Mouse (Mus musculus): ENCODE measurements around the gene Slc22a8. TPM values are rescaled to one million over a fixed set of nuclear protein-coding genes. Genes with fewer than 3 reads are reported as not detected.

Gene Slc22a8
- polyA plus RNA-seq, 1 experiment from 2014 or later = 6.4 TPM

- Histone ChIP-seq H3K9me3 (ENCODE audit: control insufficient read depth, low read length) (no peaks in the 10 kb centered on the region), H3K4me1 (ENCODE audit: control insufficient read depth, insufficient read depth, low read length) (no peaks in the 10 kb centered on the region), H3K4me2 (ENCODE audit: low read length) (no peak overlapping the region), H3K27ac (replicated peaks; ENCODE audit: low read depth, low read length) (no peak overlapping the region), H3K4me3 (replicated peaks; ENCODE audit: low read depth, low read length) (no peak overlapping the region), H3K9ac (replicated peaks; ENCODE audit: low read length) (no peak overlapping the region), H3K27me3 (ENCODE audit: control insufficient read depth, insufficient read depth, low read length) (no peaks in the 10 kb centered on the region), H3K36me3 (ENCODE audit: control insufficient read depth, insufficient read depth, low read length) (no peaks in the 10 kb centered on the region)
- no peak for ATAC-seq (ENCODE audit: low FRiP score, low TSS enrichment)
- WGBS = 58% methylated on average over 1 of the region's 1 CpGs
- DNase-seq = no peak
These were observed 3.7 kb upstream of the Slc22a8 start for GRCm38 (mm10) chr19:8587315-8587714.

DNA sequence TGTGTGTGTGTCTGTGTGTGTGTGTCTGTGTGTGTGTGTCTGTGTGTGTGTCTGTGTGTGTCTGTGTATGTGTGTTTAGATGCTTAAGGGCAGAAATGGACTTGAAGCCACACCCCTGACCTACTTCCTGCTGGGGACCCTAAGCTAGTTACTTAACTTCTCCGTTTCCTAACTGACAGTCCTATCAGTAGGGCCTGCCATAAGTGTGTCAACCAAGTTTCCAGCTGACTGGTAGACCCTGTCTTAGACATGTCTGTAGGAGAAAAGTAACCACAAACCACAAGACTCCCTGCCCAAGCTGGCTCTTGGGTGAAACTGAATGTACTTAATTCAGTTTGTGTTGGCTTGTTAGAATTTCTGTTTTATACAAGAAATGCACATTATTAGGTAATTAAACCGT lies 1.1 kb downstream of the Slc22a8 start:
- ATAC-seq (ENCODE audit: low FRiP score, low TSS enrichment) (no peak), DNase-seq (no peak)
- H3K9me3 ChIP-seq (ENCODE audit: control insufficient read depth, low read length) = no peaks in the 10 kb centered on the region
- no peaks in the 10 kb centered on the region for H3K27me3 ChIP-seq (ENCODE audit: control insufficient read depth, insufficient read depth, low read length)
- peaks cover 4% of the 10 kb centered on the region; the same call in 1 of the 2 replicates for H3K4me1 ChIP-seq (ENCODE audit: control insufficient read depth, insufficient read depth, low read length)
- H3K27ac ChIP-seq (replicated peaks; ENCODE audit: low read depth, low read length) = no peak overlapping the region
- H3K9ac ChIP-seq (replicated peaks; ENCODE audit: low read length) = no peak overlapping the region
- H3K4me3 ChIP-seq (replicated peaks; ENCODE audit: low read depth, low read length) = no peak overlapping the region
- 69% methylated on average over 2 of the region's 2 CpGs for WGBS
- no peaks in the 10 kb centered on the region for H3K36me3 ChIP-seq (ENCODE audit: control insufficient read depth, insufficient read depth, low read length)
- no peak overlapping the region for H3K4me2 ChIP-seq (ENCODE audit: low read length)

DNA sequence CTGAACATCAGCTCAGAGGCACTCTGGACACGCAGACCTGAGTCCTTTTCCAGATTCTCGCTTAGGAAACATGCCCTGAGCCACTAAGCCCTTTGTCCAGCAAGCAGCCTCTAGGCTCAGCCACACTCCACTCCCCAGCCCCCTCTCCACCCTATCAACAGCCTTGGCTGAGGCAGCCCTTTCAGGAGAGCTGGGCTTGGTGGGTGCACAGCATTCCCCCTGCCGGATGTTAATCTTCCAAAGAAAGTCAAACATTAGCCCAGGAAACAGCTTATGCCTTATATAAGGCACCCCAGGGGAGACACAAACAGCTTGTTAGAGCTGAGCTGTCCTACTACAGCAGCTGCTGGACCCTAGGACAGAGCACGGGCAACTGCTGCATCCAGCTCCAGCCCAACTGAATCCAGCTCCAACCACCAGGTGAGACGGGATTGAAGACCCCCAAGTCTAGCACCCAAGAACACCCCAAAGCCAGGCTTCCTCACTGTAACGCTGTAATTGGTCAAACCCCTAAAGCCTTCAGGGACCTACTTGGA lies 1.9 kb downstream of the Slc22a8 start:
- Histone ChIP-seq H3K27me3 (ENCODE audit: control insufficient read depth, insufficient read depth, low read length) (no peaks in the 10 kb centered on the region), H3K4me3 (replicated peaks; ENCODE audit: low read depth, low read length) (no peak overlapping the region), H3K4me1 (ENCODE audit: control insufficient read depth, insufficient read depth, low read length) (peaks cover 4% of the 10 kb centered on the region; the same call in 1 of the 2 replicates), H3K9me3 (ENCODE audit: control insufficient read depth, low read length) (no peaks in the 10 kb centered on the region), H3K27ac (replicated peaks; ENCODE audit: low read depth, low read length) (no peak overlapping the region), H3K36me3 (ENCODE audit: control insufficient read depth, insufficient read depth, low read length) (no peaks in the 10 kb centered on the region), H3K4me2 (ENCODE audit: low read length) (no peak overlapping the region), H3K9ac (replicated peaks; ENCODE audit: low read length) (no peak overlapping the region)
- 62% methylated on average over 6 of the region's 6 CpGs for WGBS
- ATAC-seq (ENCODE audit: low FRiP score, low TSS enrichment) = no peak
- DNase-seq = no peak

GRCm38 (mm10) chr19:8593833-8594232 lies 2.8 kb downstream of the Slc22a8 start:
- Histone ChIP-seq H3K9ac (replicated peaks; ENCODE audit: low read length) (no peak overlapping the region), H3K36me3 (ENCODE audit: control insufficient read depth, insufficient read depth, low read length) (no peaks in the 10 kb centered on the region), H3K4me2 (ENCODE audit: low read length) (no peak overlapping the region), H3K27ac (replicated peaks; ENCODE audit: low read depth, low read length) (no peak overlapping the region), H3K27me3 (ENCODE audit: control insufficient read depth, insufficient read depth, low read length) (no peaks in the 10 kb centered on the region), H3K4me3 (replicated peaks; ENCODE audit: low read depth, low read length) (no peak overlapping the region), H3K4me1 (ENCODE audit: control insufficient read depth, insufficient read depth, low read length) (peaks cover 4% of the 10 kb centered on the region; the same call in 1 of the 2 replicates), H3K9me3 (ENCODE audit: control insufficient read depth, low read length) (no peaks in the 10 kb centered on the region)
- DNase-seq = no peak
- ATAC-seq (ENCODE audit: low FRiP score, low TSS enrichment) = no peak
- 88% methylated on average over 11 of the region's 11 CpGs for WGBS

GRCm38 (mm10) chr19:8594518-8594917 lies 3.5 kb downstream of the Slc22a8 start:
- Histone ChIP-seq H3K9ac (replicated peaks; ENCODE audit: low read length) (no peak overlapping the region), H3K27ac (replicated peaks; ENCODE audit: low read depth, low read length) (no peak overlapping the region), H3K27me3 (ENCODE audit: control insufficient read depth, insufficient read depth, low read length) (no peaks in the 10 kb centered on the region), H3K4me3 (replicated peaks; ENCODE audit: low read depth, low read length) (no peak overlapping the region), H3K4me2 (ENCODE audit: low read length) (no peak overlapping the region; the same call in 1 of the 2 replicates), H3K36me3 (ENCODE audit: control insufficient read depth, insufficient read depth, low read length) (no peaks in the 10 kb centered on the region), H3K9me3 (ENCODE audit: control insufficient read depth, low read length) (no peaks in the 10 kb centered on the region), H3K4me1 (ENCODE audit: control insufficient read depth, insufficient read depth, low read length) (peaks cover 4% of the 10 kb centered on the region; the same call in 1 of the 2 replicates)
- 3% methylated on average over 1 of the region's 1 CpGs for WGBS
- no peak for ATAC-seq (ENCODE audit: low FRiP score, low TSS enrichment)
- no peak for DNase-seq

DNA sequence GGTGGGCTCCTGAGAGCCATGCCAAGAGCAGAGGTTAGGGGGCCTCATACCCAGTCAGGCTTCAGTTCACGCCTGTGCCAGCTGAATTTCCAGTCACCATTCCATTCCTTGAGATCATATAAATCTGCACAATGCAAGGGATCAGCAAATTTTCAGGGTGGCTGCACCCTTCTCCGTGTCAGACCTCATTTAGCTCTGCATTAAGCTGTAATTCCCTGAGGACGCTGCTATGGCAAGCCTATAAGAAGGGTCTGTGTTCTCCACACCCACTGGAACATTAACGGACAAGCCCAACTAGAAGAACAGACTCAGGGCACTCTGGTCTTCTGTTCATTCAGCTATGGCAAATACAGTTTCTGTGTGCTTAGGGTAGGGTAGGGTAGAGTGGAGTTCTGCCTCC lies 6.2 kb downstream of the Slc22a8 start:
- no peak overlapping the region for H3K4me3 ChIP-seq (replicated peaks; ENCODE audit: low read depth, low read length)
- no peak overlapping the region for H3K9ac ChIP-seq (replicated peaks; ENCODE audit: low read length)
- no peaks in the 10 kb centered on the region for H3K9me3 ChIP-seq (ENCODE audit: control insufficient read depth, low read length)
- WGBS = 58% methylated on average over 4 of the region's 4 CpGs
- no peak overlapping the region for H3K4me2 ChIP-seq (ENCODE audit: low read length)
- no peak for ATAC-seq (ENCODE audit: low FRiP score, low TSS enrichment)
- no peak for DNase-seq
- H3K4me1 ChIP-seq (ENCODE audit: control insufficient read depth, insufficient read depth, low read length) = peaks cover 4% of the 10 kb centered on the region; the same call in 1 of the 2 replicates
- H3K27ac ChIP-seq (replicated peaks; ENCODE audit: low read depth, low read length) = no peak overlapping the region
- no peaks in the 10 kb centered on the region for H3K36me3 ChIP-seq (ENCODE audit: control insufficient read depth, insufficient read depth, low read length)
- H3K27me3 ChIP-seq (ENCODE audit: control insufficient read depth, insufficient read depth, low read length) = no peaks in the 10 kb centered on the region

- DNase-seq = no peak
- H3K9ac ChIP-seq (replicated peaks; ENCODE audit: low read length) = no peak overlapping the region
- no peak overlapping the region for H3K4me2 ChIP-seq (ENCODE audit: low read length)
- H3K27me3 ChIP-seq (ENCODE audit: control insufficient read depth, insufficient read depth, low read length) = no peaks in the 10 kb centered on the region
- peaks cover 4% of the 10 kb centered on the region; the same call in 1 of the 2 replicates for H3K4me1 ChIP-seq (ENCODE audit: control insufficient read depth, insufficient read depth, low read length)
- no peaks in the 10 kb centered on the region for H3K36me3 ChIP-seq (ENCODE audit: control insufficient read depth, insufficient read depth, low read length)
- H3K4me3 ChIP-seq (replicated peaks; ENCODE audit: low read depth, low read length) = no peak overlapping the region
- H3K27ac ChIP-seq (replicated peaks; ENCODE audit: low read depth, low read length) = no peak overlapping the region
- ATAC-seq (ENCODE audit: low FRiP score, low TSS enrichment) = no peak
- H3K9me3 ChIP-seq (ENCODE audit: control insufficient read depth, low read length) = no peaks in the 10 kb centered on the region
- WGBS = 79% methylated on average over 2 of the region's 2 CpGs
These were observed 8.2 kb downstream of the Slc22a8 start for GRCm38 (mm10) chr19:8599229-8599628.

DNA sequence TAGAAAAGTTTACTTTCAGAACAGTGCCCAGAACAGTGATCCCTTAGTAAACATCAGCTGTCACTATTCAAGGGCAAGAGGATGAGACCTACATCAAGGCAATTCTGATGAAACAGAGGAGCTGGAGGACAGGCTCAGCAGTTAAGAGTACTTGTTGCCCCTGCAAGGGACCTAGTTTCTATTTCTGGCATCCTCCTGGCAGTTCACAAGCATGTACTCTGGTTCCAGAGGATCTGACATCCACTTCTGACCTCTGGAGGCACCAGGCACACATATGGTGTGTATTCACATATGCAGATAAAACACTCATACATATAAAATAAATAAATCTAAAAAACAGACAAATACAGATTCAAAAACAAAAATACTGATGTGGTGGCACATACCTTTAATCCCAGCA lies 10.9 kb downstream of the Slc22a8 start:
- Histone ChIP-seq H3K4me3 (replicated peaks; ENCODE audit: low read depth, low read length) (no peak overlapping the region), H3K9ac (replicated peaks; ENCODE audit: low read length) (no peak overlapping the region), H3K36me3 (ENCODE audit: control insufficient read depth, insufficient read depth, low read length) (no peaks in the 10 kb centered on the region), H3K4me2 (ENCODE audit: low read length) (no peak overlapping the region), H3K4me1 (ENCODE audit: control insufficient read depth, insufficient read depth, low read length) (no peaks in the 10 kb centered on the region), H3K27ac (replicated peaks; ENCODE audit: low read depth, low read length) (no peak overlapping the region), H3K9me3 (ENCODE audit: control insufficient read depth, low read length) (no peaks in the 10 kb centered on the region), H3K27me3 (ENCODE audit: control insufficient read depth, insufficient read depth, low read length) (no peaks in the 10 kb centered on the region)
- DNase-seq (no peak), ATAC-seq (ENCODE audit: low FRiP score, low TSS enrichment) (no peak)

GRCm38 (mm10) chr19:8602914-8603313 lies 11.9 kb downstream of the Slc22a8 start:
- 58% methylated on average over 3 of the region's 3 CpGs for WGBS
- no peak overlapping the region for H3K9ac ChIP-seq (replicated peaks; ENCODE audit: low read length)
- H3K9me3 ChIP-seq (ENCODE audit: control insufficient read depth, low read length) = no peaks in the 10 kb centered on the region
- no peaks in the 10 kb centered on the region for H3K36me3 ChIP-seq (ENCODE audit: control insufficient read depth, insufficient read depth, low read length)
- H3K4me2 ChIP-seq (ENCODE audit: low read length) = no peak overlapping the region
- H3K4me1 ChIP-seq (ENCODE audit: control insufficient read depth, insufficient read depth, low read length) = no peaks in the 10 kb centered on the region
- no peak overlapping the region for H3K27ac ChIP-seq (replicated peaks; ENCODE audit: low read depth, low read length)
- no peaks in the 10 kb centered on the region for H3K27me3 ChIP-seq (ENCODE audit: control insufficient read depth, insufficient read depth, low read length)
- DNase-seq (no peak), ATAC-seq (ENCODE audit: low FRiP score, low TSS enrichment) (no peak)
- H3K4me3 ChIP-seq (replicated peaks; ENCODE audit: low read depth, low read length) = no peak overlapping the region
